Mouse (Mus musculus) spleen, postnatal 10 days (tissue): ENCODE measurements at regions not wholly inside any gene's neighbourhood (a gene's known extent, or its start where the extent isn't known, plus 50 kb on each side); places are given as distances from the start of the nearest gene placed in this dataset.

Experiments used
- DNase-seq, 2 experiments: peaks; one replicate each; pipeline ENCODE4 v3.0.0; 2021 to 2022; ENCODE audit warnings: low spot score in 2 of 2

GRCm38 (mm10) chr9:85379135-85379534 lies 52.0 kb upstream of the Tent5a start:
- DNase-seq = no peak
